Mouse (Mus musculus) frontal cortex, postnatal 36 days (tissue): ENCODE measurements around the gene Afap1l2.
A peak's percentile ranks its signal among the peaks of the same experiment; 100 is the strongest.

Source experiments
- DNase-seq, 2 experiments: peaks; one replicate each; pipeline ENCODE4 v3.0.0; 2022; ENCODE audit warnings: low spot score in 2 of 2

Afap1l2 gene

DNA sequence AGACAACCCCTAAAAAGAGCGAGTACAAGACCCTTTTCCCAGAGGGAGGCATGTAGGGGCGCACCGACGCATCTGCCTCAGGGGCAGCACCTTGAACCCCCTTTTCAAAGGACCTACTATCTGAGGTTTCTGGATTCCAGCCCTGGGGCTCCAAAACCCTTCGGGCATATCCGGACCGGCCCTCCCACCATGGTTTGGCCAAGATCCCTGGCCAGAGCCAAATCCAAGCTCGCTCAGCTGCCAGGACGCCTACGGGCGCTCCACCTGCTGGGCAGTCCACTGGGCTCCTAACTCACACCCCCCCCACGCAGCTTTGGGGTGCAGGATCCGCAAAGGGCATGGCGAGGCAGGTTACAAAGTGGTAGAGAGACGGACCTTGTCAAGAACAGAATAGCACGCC is 737 bp downstream of the Afap1l2 start:
- peak in 1 of 2 experiments; percentile 43 for DNase-seq

DNA sequence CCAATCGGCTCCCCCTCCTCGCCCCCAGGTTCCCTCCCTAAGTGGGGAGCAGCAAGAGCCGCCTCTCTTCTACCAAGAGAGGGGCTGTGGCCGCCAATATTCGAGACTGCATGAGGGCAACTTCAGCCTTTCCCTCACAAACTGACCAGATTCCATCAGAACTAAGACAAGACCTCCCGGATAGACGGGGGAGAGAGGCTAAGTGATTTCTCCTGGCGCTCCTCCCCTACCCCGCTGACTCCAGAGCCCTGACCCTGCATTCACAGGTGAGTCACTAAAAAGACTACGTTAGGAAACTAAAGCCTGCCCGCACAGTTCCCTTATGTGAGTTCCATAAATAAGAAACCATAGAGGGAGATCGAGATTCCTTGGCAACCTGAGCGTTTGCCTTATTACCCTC is 1.2 kb downstream of the Afap1l2 start:
- no peak for DNase-seq

DNA sequence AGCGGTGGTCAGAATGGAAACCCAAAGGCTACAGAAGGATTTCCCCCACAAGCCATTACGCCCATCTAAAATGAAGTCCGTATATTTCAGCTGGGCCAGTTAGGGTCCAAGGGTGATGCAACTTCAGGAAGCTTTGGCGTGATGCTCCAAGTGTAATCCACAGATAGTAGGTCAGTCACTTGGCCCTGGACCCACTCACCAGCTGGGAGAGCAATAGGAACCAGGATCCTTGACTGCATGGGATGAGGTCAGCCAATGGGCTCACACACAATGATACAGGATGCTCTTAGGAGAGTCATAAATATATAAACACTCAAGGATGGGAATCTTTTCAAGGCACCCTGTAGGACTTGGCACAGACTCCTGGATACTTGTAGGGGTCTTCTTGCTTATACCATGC is 3.0 kb downstream of the Afap1l2 start:
- no peak for DNase-seq

- peak in 1 of 2 experiments; percentile 38 for DNase-seq
These were observed 4.6 kb downstream of the Afap1l2 start for GRCm38 (mm10) chr19:57003460-57003810.

DNA sequence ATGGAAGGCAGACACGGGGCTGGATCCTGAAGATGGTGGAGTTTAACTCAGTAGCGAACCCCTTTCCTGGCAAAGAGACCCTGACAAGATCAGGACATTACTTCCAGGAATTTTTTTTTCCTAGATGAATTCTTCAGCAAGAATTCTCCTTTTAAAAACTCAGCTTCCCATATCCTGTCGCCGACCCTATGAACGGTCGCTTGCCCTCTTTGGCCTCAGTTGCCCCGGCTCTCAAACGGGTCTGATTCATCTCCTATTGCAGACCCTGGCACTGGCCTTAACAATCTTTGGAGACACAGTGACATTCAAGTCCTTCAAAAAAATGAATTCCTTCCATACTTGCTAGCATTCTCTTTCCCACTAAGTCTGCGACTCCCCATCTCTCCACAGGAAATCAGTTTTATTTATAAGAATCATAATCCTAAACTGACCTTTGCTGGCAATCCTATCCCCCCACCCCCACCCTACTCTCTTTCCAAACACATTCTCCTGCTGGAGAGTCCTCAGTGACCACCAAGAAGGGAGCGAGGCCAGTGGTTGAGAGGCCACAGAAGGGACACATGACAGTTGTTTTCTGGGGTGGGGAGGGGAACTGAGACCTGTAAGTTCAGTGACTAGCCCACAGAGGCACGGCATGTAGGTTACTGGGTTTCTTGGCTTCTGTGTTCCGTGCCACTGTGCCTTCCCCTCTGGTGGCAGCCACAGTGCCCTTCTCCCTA is 5.1 kb downstream of the Afap1l2 start:
- no peak for DNase-seq

GRCm38 (mm10) chr19:57001926-57002325 is 6.1 kb downstream of the Afap1l2 start:
- no peak for DNase-seq

DNA sequence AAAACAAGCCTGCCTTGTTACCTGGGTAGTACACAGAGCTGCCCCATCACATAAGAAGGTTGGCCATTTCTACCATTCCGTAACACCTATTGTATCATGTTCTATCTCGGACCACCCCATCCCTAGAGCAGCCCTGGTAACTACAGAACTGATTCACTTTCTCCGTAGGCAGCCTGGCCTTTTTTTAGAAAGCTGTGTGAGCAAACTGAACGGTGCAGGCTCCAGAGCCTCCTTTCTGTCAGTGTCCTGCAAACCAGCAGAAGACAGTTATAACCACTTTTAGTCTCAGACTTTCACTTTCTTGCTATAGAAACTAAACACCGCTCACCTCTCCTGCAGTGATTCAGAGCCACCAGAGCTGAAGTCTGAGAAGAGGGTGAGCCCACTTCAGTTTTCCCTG is 7.4 kb downstream of the Afap1l2 start:
- no peak for DNase-seq

- no peak for DNase-seq
These were observed 8.2 kb downstream of the Afap1l2 start for GRCm38 (mm10) chr19:56999781-57000180.

- DNase-seq, result no peak
These were observed 9.1 kb downstream of the Afap1l2 start for GRCm38 (mm10) chr19:56998910-56999309.

DNA sequence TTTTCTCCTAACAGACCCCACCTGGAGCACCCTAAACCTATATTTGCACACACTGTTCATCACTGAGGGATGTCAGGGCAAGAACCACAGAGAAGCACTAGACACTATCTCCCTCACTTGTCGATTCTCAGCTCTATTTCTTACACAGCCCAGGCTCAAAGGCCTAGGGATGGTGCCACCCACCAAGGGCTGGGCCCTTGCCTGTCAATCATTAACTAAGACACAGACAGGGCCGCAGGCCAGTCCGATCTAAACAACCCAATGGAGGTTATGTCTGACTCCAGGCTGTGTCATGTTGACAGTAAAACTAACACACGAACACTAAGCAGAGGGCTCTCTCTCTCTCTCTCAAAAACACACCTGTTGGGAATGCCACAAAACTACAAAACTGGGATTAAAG is 9.7 kb downstream of the Afap1l2 start:
- DNase-seq, result no peak

GRCm38 (mm10) chr19:56997164-56997599 is 10.8 kb downstream of the Afap1l2 start:
- no peak for DNase-seq

DNA sequence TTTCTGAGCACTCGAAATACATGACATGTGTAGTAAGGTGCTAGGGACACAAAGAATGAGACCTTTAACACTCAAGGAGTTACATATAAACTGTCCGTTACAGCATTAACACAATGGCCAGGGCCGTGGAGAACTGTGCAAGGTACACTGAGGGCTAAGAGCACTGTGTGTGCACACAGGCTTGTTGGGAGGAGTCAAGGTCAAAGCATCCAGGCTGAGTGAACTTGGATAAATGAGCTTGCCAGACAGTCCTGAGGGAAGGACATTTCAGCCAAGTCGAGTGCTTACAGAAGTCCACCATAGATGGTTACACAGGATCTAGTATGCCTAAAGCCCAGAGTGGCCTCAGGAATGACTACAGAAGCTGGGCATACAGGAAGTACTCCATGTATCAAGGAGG is 12.6 kb downstream of the Afap1l2 start:
- DNase-seq, result no peak

GRCm38 (mm10) chr19:56994653-56995052 is 13.4 kb downstream of the Afap1l2 start:
- no peak for DNase-seq

DNA sequence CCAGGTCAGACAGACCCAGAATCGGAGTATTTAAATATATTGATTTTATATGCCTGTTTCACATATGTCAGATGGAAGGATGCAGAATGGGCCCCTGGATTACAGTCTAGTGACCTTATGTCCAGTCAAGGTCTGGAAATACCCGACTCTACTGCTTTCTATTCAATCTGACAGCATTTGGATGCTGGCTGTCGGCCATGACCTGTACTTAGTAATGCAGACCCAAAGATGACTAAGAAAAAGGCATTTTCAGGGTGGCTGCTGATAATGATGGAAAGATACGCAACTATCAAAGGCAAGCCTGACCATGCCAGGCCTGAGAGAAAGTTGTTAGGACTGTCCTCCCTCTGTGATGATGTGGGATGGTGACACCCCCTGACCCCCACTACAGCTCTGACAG is 14.3 kb downstream of the Afap1l2 start:
- no peak for DNase-seq

GRCm38 (mm10) chr19:56992978-56993545 is 15.0 kb downstream of the Afap1l2 start:
- DNase-seq, result no peak

DNA sequence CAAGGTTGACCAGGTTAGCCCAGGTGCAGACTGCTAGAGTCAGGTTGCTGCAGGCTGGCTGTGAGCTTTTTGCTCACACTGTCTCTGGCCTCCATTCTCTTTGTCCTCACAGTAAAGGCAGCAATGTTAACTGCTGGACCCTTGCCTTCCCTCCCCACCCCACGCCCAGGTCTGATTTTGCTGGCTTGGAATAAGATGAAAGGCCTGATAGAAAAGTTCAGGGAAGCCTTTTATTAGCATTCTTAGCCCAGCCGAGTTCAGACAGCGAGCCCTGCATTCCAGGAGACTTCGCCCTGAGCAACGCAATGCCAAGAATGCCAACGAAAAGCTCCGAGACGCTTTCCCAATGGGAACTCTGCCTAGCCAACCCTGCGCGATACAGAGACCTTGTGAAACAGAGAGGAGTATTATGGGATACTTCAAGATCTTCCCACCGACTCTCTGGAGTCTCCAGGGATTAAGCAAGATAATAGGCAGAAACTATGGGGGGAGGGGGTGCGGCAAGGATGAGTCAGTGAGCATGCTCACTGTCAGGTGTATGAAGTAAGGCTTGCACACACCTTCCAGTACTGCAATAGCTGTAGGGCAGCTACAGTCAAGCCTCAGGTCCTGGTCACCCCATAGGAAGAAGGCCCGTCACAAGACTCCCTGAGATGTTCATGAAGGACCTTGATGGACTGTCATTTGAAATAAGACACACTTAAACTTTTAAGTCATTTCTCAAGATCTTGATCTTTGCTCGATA is 17.5 kb downstream of the Afap1l2 start:
- no peak for DNase-seq

DNA sequence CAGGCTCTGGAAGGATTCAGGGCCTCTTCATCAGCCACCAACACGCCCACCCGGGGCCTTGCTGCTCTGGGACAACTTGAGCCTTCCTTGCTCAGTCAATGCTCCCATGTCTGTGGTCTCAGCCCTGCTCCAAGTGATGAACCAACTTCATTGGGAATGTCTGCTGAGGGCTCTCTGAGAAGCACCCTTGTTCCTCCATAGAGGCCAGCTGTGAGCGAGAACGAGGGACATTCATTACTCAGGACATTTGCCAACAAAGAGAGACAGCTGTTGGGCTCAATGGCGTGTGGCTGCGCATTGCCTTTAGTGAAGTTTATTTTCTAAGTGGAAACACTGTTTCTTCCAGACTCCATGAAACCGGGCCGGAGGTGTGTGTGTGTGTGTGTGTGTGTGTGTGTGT is 18.9 kb downstream of the Afap1l2 start:
- no peak for DNase-seq

DNA sequence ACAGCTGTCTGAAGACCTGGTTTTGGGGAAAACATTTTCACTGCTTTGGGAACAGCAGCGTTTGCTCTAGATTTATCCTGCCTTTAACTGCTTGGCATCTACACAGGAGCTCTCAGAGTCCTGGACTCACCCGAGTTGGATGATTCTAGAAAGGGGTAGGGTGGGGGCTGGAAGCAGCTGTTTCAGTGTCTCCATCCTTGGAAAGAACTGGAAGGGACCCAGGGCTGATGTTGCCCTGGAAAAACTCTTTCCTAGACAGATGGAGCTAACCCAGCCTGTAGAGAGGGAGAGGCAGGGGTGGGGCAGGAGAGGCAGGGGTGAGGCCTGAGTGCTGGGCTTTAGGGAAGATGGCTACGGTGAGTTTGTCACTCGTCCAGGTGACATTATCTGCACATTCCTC is 23.8 kb downstream of the Afap1l2 start:
- DNase-seq, result no peak

- DNase-seq, result no peak
These were observed 24.3 kb downstream of the Afap1l2 start for GRCm38 (mm10) chr19:56983757-56984156.

- no peak for DNase-seq
These were observed 26.3 kb downstream of the Afap1l2 start for GRCm38 (mm10) chr19:56981760-56982159.

GRCm38 (mm10) chr19:56980803-56981202 is 27.2 kb downstream of the Afap1l2 start:
- peak; percentile 34 to 46 for DNase-seq

DNA sequence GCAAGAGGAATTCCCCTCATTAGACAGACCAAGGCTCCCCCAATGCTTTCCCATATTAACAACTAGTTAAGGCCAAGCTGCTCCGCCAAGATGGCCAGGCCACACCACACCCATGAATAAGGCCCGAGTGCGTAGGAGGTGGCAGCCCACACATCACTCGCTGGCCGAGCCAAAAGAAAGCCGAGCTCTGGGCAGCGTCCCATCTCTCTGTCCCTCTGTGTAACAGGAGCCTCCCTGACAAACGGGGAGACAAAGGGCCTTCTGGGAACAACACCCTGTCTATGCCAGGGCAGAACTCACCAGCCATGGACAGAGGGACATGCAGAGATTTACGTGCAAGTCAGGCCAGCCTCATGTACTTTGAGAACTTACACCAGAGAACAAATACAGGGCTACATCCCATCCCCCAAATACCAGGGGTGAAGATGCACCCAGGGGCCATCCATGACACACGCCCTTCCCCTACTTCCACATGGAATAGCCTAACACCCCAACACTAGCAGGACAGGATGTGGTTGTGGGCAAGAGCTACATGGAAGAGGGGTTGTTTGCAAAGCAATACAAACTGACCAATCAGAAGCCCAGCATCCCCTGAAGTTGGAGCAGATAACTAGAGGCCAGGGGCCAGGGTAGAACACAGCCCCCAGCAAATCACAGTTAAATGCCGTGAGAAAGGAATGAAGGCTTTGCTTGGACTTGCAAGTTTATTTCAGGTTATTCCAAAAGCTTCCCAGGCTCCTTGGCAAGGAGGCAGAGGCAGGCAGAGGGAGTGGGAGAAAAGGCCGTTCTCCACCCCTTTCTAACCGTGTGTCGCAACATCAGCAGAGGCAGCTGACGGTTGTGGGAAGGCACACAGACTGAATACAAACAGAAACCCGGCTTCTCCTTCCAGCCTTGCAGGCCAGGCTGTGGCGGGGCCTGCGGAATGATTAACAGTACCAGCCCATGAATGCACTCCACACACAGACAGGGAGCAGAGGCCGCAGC is 30.8 kb downstream of the Afap1l2 start:
- peak; percentile 42 to 47 for DNase-seq
